Mouse (Mus musculus) heart, embryonic 13.5 days (tissue): ENCODE results near the gene Srsf4. TPM values are rescaled to one million over a fixed set of nuclear protein-coding genes. Genes with fewer than 3 reads are reported as not detected.

Experiments used
- ATAC-seq: fragments of 200-750 bp; cut with Nextera tagmentation; 2 replicates; pipeline ENCODE4 v1.8.0; 2017; ENCODE audit warnings: moderate TSS enrichment; ENCODE audit not compliant: insufficient number of reproducible peaks, low FRiP score, low TSS enrichment; ENCODE audit errors: extremely low read depth
- H3K27ac ChIP-seq: fragments of 300-500 bp; sonication (generic); replicated peaks from 2 replicates; pipeline ENCODE4 v1.5.1; 2015; ENCODE audit warnings: moderate library complexity, mild to moderate bottlenecking, inconsistent platforms
- H3K27me3 ChIP-seq: fragments of 300-500 bp; sonication (generic); replicated peaks from 2 replicates; pipeline ENCODE4 v1.6.1; 2015; ENCODE audit warnings: mild to moderate bottlenecking, inconsistent platforms
- H3K36me3 ChIP-seq: fragments of 300-500 bp; sonication (generic); 2 replicates; pipeline ENCODE4 v1.6.1; 2015; ENCODE audit warnings: mild to moderate bottlenecking, inconsistent platforms
- H3K4me1 ChIP-seq: fragments of 300-500 bp; sonication (generic); 2 replicates; pipeline ENCODE4 v1.6.1; 2015; ENCODE audit warnings: inconsistent platforms
- H3K4me2 ChIP-seq: fragments of 300-500 bp; sonication (generic); 2 replicates; pipeline ENCODE4 v1.6.1; 2015; ENCODE audit warnings: inconsistent platforms, mild to moderate bottlenecking, moderate library complexity
- H3K4me3 ChIP-seq: fragments of 300-500 bp; sonication (generic); 2 replicates; pipeline ENCODE4 v1.5.1; 2015; ENCODE audit warnings: moderate library complexity, mild to moderate bottlenecking, inconsistent platforms
- H3K9ac ChIP-seq: fragments of 300-500 bp; sonication (generic); 2 replicates; pipeline ENCODE4 v1.6.1; 2015; ENCODE audit warnings: inconsistent platforms, mild to moderate bottlenecking, moderate library complexity
- H3K9me3 ChIP-seq: fragments of 300-500 bp; sonication (generic); 2 replicates; pipeline ENCODE4 v1.6.1; 2016; ENCODE audit warnings: inconsistent platforms
- WGBS: fragments of 180-500 bp; shearing (Covaris S2); methylation state at CpG from one replicate; pipeline ENCODE4 v1.1.7; 2015; ENCODE audit warnings: mixed read lengths; 5-methylcytosine and 5-hydroxymethylcytosine counted together
- polyA plus RNA-seq: library from polyadenylated mRNA; unstranded; fragments of >200 nt; fragmentation: Nextera tagmentation; extraction: Ambion mirVana; gene quantifications from 2 replicates; pipeline ENCODE4 v1.2.1, GENCODE M21; 2015

Gene Srsf4
- polyA plus RNA-seq, 1 experiment from 2014 or later: 68.5 TPM

- H3K4me1 ChIP-seq: peaks cover 7% of the 10 kb centered on the region; the same call in 1 of the 2 replicates
- H3K4me3 ChIP-seq: no peak overlapping the region
- H3K27ac ChIP-seq: peak overlapping the region; percentile 28; the same call in 1 of the 2 replicates
- no peak for ATAC-seq
- no peaks in the 10 kb centered on the region for H3K9me3 ChIP-seq
- H3K27me3 ChIP-seq: no peaks in the 10 kb centered on the region
- WGBS: 59% methylated on average over 6 of the region's 6 CpGs
- H3K4me2 ChIP-seq: no peak overlapping the region
- peaks cover 81% of the 10 kb centered on the region for H3K36me3 ChIP-seq
- H3K9ac ChIP-seq: no peak overlapping the region
These were observed 25.8 kb downstream of the Srsf4 start for GRCm38 (mm10) chr4:131899180-131899554.

GRCm38 (mm10) chr4:131901090-131901489 is 27.7 kb downstream of the Srsf4 start:
- H3K4me1 ChIP-seq: peaks cover 7% of the 10 kb centered on the region; the same call in 1 of the 2 replicates
- no peak for ATAC-seq
- H3K4me2 ChIP-seq: no peak overlapping the region
- no peaks in the 10 kb centered on the region for H3K27me3 ChIP-seq
- no peak overlapping the region for H3K4me3 ChIP-seq
- no peaks in the 10 kb centered on the region for H3K9me3 ChIP-seq
- H3K36me3 ChIP-seq: peaks cover 88% of the 10 kb centered on the region
- 91% methylated on average over 15 of the region's 15 CpGs for WGBS
- no peak overlapping the region for H3K27ac ChIP-seq
- no peak overlapping the region for H3K9ac ChIP-seq

GRCm38 (mm10) chr4:131904478-131904877 is 31.1 kb downstream of the Srsf4 start:
- H3K36me3 ChIP-seq: peaks cover 67% of the 10 kb centered on the region
- ATAC-seq: no peak
- WGBS: 60% methylated on average over 8 of the region's 8 CpGs

GRCm38 (mm10) chr4:131906423-131906822 is 33.0 kb downstream of the Srsf4 start:
- ATAC-seq: no peak

More at GRCm38 (mm10) chr4:131904478-131904877, 31.1 kb downstream of the Srsf4 start:
- Histone ChIP-seq H3K4me3 (no peak overlapping the region), H3K9ac (no peak overlapping the region), H3K4me1 (0 out of 2 replicates have a peak, but pooled peaks cover 5% of the 10 kb centered on the region), H3K27me3 (no peaks in the 10 kb centered on the region), H3K9me3 (0 out of 2 replicates have a peak, but pooled peaks cover 7% of the 10 kb centered on the region), H3K27ac (no peak overlapping the region), H3K4me2 (no peak overlapping the region)

GRCm38 (mm10) chr4:131907912-131908311 is 34.5 kb downstream of the Srsf4 start:
- no peak for ATAC-seq
- no peak overlapping the region for H3K4me2 ChIP-seq
- H3K36me3 ChIP-seq: peaks cover 34% of the 10 kb centered on the region
- H3K4me1 ChIP-seq: peaks cover 18% of the 10 kb centered on the region
- H3K27me3 ChIP-seq: peaks cover 14% of the 10 kb centered on the region
- 0 out of 2 replicates have a peak, but pooled peaks cover 7% of the 10 kb centered on the region for H3K9me3 ChIP-seq
- WGBS: 92% methylated on average over 3 of the region's 3 CpGs
- no peak overlapping the region for H3K9ac ChIP-seq
- no peak overlapping the region for H3K27ac ChIP-seq
- H3K4me3 ChIP-seq: no peak overlapping the region

More at GRCm38 (mm10) chr4:131906423-131906822, 33.0 kb downstream of the Srsf4 start:
- Histone ChIP-seq H3K27me3 (no peaks in the 10 kb centered on the region), H3K9me3 (0 out of 2 replicates have a peak, but pooled peaks cover 7% of the 10 kb centered on the region), H3K36me3 (peaks cover 48% of the 10 kb centered on the region), H3K9ac (no peak overlapping the region), H3K4me1 (peaks cover 17% of the 10 kb centered on the region), H3K4me2 (no peak overlapping the region), H3K4me3 (no peak overlapping the region), H3K27ac (no peak overlapping the region)
- 56% methylated on average over 6 of the region's 6 CpGs for WGBS

- peak overlapping the region; percentile 42; the same call in 1 of the 2 replicates for H3K27ac ChIP-seq
- peaks cover 41% of the 10 kb centered on the region for H3K4me1 ChIP-seq
- H3K9me3 ChIP-seq: 0 out of 2 replicates have a peak, but pooled peaks cover 7% of the 10 kb centered on the region
- WGBS: 8% methylated on average over 20 of the region's 21 CpGs
- peaks cover 10% of the 10 kb centered on the region for H3K36me3 ChIP-seq
- peaks cover 36% of the 10 kb centered on the region for H3K27me3 ChIP-seq
- no peak for ATAC-seq
- H3K4me2 ChIP-seq: peak overlapping the region; percentile 62
- H3K9ac ChIP-seq: peak overlapping the region; percentile 58
- H3K4me3 ChIP-seq: peak overlapping the region; percentile 25
These were observed 37.0 kb downstream of the Srsf4 start for GRCm38 (mm10) chr4:131910237-131910994.

- 0 out of 2 replicates have a peak, but pooled peaks cover 7% of the 10 kb centered on the region for H3K9me3 ChIP-seq
- no peak overlapping the region for H3K4me3 ChIP-seq
- no peaks in the 10 kb centered on the region; the same call in 1 of the 2 replicates for H3K36me3 ChIP-seq
- WGBS: 34% methylated on average over 5 of the region's 5 CpGs
- no peak overlapping the region for H3K4me2 ChIP-seq
- H3K4me1 ChIP-seq: peaks cover 48% of the 10 kb centered on the region
- no peak overlapping the region for H3K27ac ChIP-seq
- ATAC-seq: no peak
- H3K9ac ChIP-seq: no peak overlapping the region
- peaks cover 47% of the 10 kb centered on the region for H3K27me3 ChIP-seq
These were observed 38.1 kb downstream of the Srsf4 start for GRCm38 (mm10) chr4:131911521-131911920.

GRCm38 (mm10) chr4:131913526-131913925 is 40.1 kb downstream of the Srsf4 start:
- Histone ChIP-seq H3K9ac (peak overlapping the region; percentile 54; the same call in 1 of the 2 replicates), H3K36me3 (no peaks in the 10 kb centered on the region), H3K9me3 (no peaks in the 10 kb centered on the region), H3K4me3 (no peak overlapping the region), H3K27ac (no peak overlapping the region), H3K4me2 (no peak overlapping the region), H3K27me3 (peaks cover 55% of the 10 kb centered on the region), H3K4me1 (peaks cover 66% of the 10 kb centered on the region)
- no peak for ATAC-seq
- 55% methylated on average over 10 of the region's 10 CpGs for WGBS

- WGBS: 20% methylated on average over 9 of the region's 9 CpGs
- Histone ChIP-seq H3K9me3 (no peaks in the 10 kb centered on the region), H3K27me3 (peaks cover 55% of the 10 kb centered on the region), H3K9ac (peak overlapping the region; percentile 54), H3K4me3 (peak overlapping the region; percentile 46; the same call in 1 of the 2 replicates), H3K4me2 (peak overlapping the region; percentile 74), H3K4me1 (peaks cover 72% of the 10 kb centered on the region), H3K27ac (no peak overlapping the region), H3K36me3 (no peaks in the 10 kb centered on the region)
- no peak for ATAC-seq
These were observed 40.7 kb downstream of the Srsf4 start for GRCm38 (mm10) chr4:131914046-131914643.

- ATAC-seq: no peak
- Histone ChIP-seq H3K27me3 (peaks cover 55% of the 10 kb centered on the region), H3K4me1 (peaks cover 80% of the 10 kb centered on the region), H3K9ac (peak overlapping the region; percentile 74), H3K27ac (peak overlapping the region; percentile 50), H3K36me3 (no peaks in the 10 kb centered on the region), H3K9me3 (no peaks in the 10 kb centered on the region), H3K4me2 (peak overlapping the region; percentile 74), H3K4me3 (peak overlapping the region; percentile 46)
- WGBS: 4% methylated on average over 31 of the region's 31 CpGs
These were observed 41.6 kb downstream of the Srsf4 start for GRCm38 (mm10) chr4:131914891-131915469.

GRCm38 (mm10) chr4:131915821-131916328 is 42.5 kb downstream of the Srsf4 start:
- no peaks in the 10 kb centered on the region for H3K9me3 ChIP-seq
- 27% methylated on average over 13 of the region's 13 CpGs for WGBS
- H3K9ac ChIP-seq: peak overlapping the region; percentile 74
- peak overlapping the region; percentile 46; the same call in 1 of the 2 replicates for H3K4me3 ChIP-seq
- H3K4me1 ChIP-seq: peaks cover 77% of the 10 kb centered on the region
- peak overlapping the region; percentile 74 for H3K4me2 ChIP-seq
- no peaks in the 10 kb centered on the region for H3K36me3 ChIP-seq
- peaks cover 55% of the 10 kb centered on the region for H3K27me3 ChIP-seq
- H3K27ac ChIP-seq: no peak overlapping the region
- no peak for ATAC-seq
